Mouse (Mus musculus): ENCODE measurements around the gene 1600014C10Rik. TPM values are rescaled to one million over a fixed set of nuclear protein-coding genes. Genes with fewer than 3 reads are reported as not detected.

The 1600014C10Rik gene
- polyA plus RNA-seq, 1 experiment from 2014 or later = 16.6 TPM

DNA sequence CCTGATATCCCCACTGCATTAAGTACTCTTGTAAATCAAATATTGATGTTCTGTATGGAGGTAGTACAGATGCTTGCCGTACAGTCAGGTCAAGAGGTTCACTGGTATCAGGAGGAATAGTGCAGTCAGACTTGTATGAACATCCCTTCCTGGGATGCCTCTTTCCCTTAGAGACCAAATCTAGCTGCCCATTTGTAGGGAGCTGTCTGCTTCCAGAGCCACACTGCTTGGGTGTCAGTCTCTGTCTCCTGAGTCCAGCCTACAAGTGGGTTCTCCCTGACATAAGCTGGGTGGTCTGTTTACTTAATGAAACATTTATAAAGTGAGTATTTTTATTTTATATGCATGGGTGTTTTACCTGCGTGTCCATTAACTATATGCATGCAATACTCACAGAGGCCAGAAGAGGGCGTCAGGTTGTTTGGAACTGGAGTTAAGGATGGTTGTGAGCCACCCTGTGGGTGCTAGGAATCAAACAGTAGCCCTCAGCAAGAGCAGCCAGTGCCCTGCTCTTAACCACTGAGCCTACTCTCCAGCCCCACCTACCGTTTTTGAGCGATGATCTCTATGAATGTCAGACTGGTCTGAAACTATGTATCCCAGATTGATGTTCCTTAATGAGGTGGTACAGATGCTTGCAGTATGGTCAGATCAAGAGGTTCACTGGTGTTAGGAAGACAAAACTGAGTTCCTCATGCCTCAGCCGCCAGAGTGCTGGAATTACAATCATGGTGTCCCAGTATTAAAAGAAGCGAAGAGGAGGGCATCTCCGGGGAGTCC lies 7.2 kb downstream of the 1600014C10Rik start:
- Histone ChIP-seq H3K4me1 (ENCODE audit: control insufficient read depth, insufficient read depth, low read length) (no peaks in the 10 kb centered on the region), H3K27ac (ENCODE audit: low read length) (no peak overlapping the region), H3K4me3 (ENCODE audit: low read length) (no peak overlapping the region), H3K36me3 (ENCODE audit: control insufficient read depth, insufficient read depth, low read length) (no peaks in the 10 kb centered on the region), H3K9me3 (ENCODE audit: control insufficient read depth, low read length) (no peaks in the 10 kb centered on the region), H3K9ac (ENCODE audit: low read depth, low read length) (no peak overlapping the region), H3K4me2 (ENCODE audit: low read depth, low read length) (no peak overlapping the region), H3K27me3 (replicated peaks; ENCODE audit: control insufficient read depth, insufficient read depth, low read length) (no peaks in the 10 kb centered on the region)
- WGBS = 90% methylated on average over 8 of the region's 8 CpGs
- ATAC-seq = no peak

- no peak for ATAC-seq
- WGBS = 75% methylated on average over 8 of the region's 8 CpGs
- H3K4me2 ChIP-seq (ENCODE audit: low read depth, low read length) = no peak overlapping the region
- H3K9me3 ChIP-seq (ENCODE audit: control insufficient read depth, low read length) = no peaks in the 10 kb centered on the region
- no peaks in the 10 kb centered on the region for H3K4me1 ChIP-seq (ENCODE audit: control insufficient read depth, insufficient read depth, low read length)
- H3K4me3 ChIP-seq (ENCODE audit: low read length) = no peak overlapping the region
- H3K27me3 ChIP-seq (replicated peaks; ENCODE audit: control insufficient read depth, insufficient read depth, low read length) = no peaks in the 10 kb centered on the region
- no peak overlapping the region for H3K27ac ChIP-seq (ENCODE audit: low read length)
- H3K9ac ChIP-seq (ENCODE audit: low read depth, low read length) = no peak overlapping the region
- no peaks in the 10 kb centered on the region for H3K36me3 ChIP-seq (ENCODE audit: control insufficient read depth, insufficient read depth, low read length)
These were observed 8.1 kb downstream of the 1600014C10Rik start for GRCm38 (mm10) chr7:38191146-38191545.

DNA sequence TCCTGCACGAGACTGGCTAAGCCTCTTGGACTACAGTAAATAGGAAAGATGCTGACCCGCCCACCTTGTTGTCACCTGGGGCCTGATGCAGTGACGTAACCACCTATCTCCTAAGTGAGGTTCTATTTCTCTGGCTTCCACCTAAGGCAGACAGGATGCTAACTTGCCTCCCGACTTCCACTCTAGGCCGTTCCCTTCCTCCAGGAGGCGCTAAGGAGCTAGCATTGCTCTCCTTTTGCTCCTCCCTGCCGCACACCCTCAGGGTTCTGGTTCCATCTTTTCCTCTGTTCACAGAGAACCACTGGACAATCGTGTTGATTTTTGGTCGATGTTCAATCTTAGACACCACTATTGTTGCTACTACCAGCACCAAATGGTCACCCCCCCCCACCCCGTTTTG lies 8.6 kb downstream of the 1600014C10Rik start:
- no peak overlapping the region for H3K27ac ChIP-seq (ENCODE audit: low read length)
- H3K4me2 ChIP-seq (ENCODE audit: low read depth, low read length) = no peak overlapping the region
- H3K27me3 ChIP-seq (replicated peaks; ENCODE audit: control insufficient read depth, insufficient read depth, low read length) = no peaks in the 10 kb centered on the region
- WGBS = 53% methylated on average over 10 of the region's 10 CpGs
- H3K9ac ChIP-seq (ENCODE audit: low read depth, low read length) = no peak overlapping the region
- no peak for ATAC-seq
- no peak overlapping the region for H3K4me3 ChIP-seq (ENCODE audit: low read length)
- H3K36me3 ChIP-seq (ENCODE audit: control insufficient read depth, insufficient read depth, low read length) = no peaks in the 10 kb centered on the region
- H3K4me1 ChIP-seq (ENCODE audit: control insufficient read depth, insufficient read depth, low read length) = no peaks in the 10 kb centered on the region
- H3K9me3 ChIP-seq (ENCODE audit: control insufficient read depth, low read length) = no peaks in the 10 kb centered on the region

DNA sequence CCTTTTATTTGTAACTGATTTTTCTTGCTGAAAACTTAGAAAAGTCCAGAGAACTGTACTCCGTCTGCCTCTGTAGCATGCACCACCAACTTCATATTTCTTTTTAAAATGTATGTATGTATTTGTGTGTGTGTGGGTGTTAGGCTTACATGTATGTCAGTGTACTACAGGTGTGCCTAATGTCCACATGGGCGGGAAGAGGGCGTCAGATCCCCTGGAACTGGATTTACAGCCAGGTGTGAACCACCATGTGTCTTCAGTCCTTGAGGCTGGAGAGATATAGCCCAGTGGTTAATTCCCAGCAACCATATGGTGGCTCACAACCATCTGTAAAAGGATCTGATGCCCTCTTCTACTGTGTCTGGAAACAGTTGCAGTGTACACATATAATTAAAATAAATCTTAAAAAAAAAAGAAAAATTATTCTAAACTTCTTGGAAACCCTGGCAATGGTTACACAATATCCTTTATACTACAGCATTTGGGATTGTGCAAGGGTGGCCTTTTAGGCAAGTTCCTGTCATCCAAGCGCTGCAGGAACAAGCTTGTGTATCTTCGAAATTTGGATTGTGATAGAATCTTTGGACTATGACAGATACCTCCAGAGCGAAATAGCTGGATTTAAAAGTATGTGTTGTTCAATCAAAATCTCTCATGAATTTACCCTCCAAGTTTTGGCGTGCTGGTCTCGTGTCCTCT lies 17.0 kb downstream of the 1600014C10Rik start:
- Histone ChIP-seq H3K27ac (ENCODE audit: low read length) (no peak overlapping the region), H3K4me2 (ENCODE audit: low read depth, low read length) (peak overlapping the region; percentile 44; the same call in 1 of the 2 replicates), H3K4me3 (ENCODE audit: low read length) (no peak overlapping the region), H3K9me3 (ENCODE audit: control insufficient read depth, low read length) (no peaks in the 10 kb centered on the region), H3K4me1 (ENCODE audit: control insufficient read depth, insufficient read depth, low read length) (no peaks in the 10 kb centered on the region), H3K9ac (ENCODE audit: low read depth, low read length) (no peak overlapping the region), H3K36me3 (ENCODE audit: control insufficient read depth, insufficient read depth, low read length) (no peaks in the 10 kb centered on the region), H3K27me3 (replicated peaks; ENCODE audit: control insufficient read depth, insufficient read depth, low read length) (no peaks in the 10 kb centered on the region)
- no peak for ATAC-seq
- 66% methylated on average over 8 of the region's 8 CpGs for WGBS

- no peaks in the 10 kb centered on the region for H3K27me3 ChIP-seq (replicated peaks; ENCODE audit: control insufficient read depth, insufficient read depth, low read length)
- peak overlapping the region; percentile 6; the same call in 1 of the 2 replicates for H3K9ac ChIP-seq (ENCODE audit: low read depth, low read length)
- H3K4me3 ChIP-seq (ENCODE audit: low read length) = peak overlapping the region; percentile 18
- no peaks in the 10 kb centered on the region for H3K36me3 ChIP-seq (ENCODE audit: control insufficient read depth, insufficient read depth, low read length)
- ATAC-seq = peak; percentile 94
- 3% methylated on average over 28 of the region's 28 CpGs for WGBS
- no peaks in the 10 kb centered on the region for H3K4me1 ChIP-seq (ENCODE audit: control insufficient read depth, insufficient read depth, low read length)
- no peak overlapping the region for H3K27ac ChIP-seq (ENCODE audit: low read length)
- H3K4me2 ChIP-seq (ENCODE audit: low read depth, low read length) = peak overlapping the region; percentile 44; the same call in 1 of the 2 replicates
- H3K9me3 ChIP-seq (ENCODE audit: control insufficient read depth, low read length) = no peaks in the 10 kb centered on the region
These were observed 17.7 kb downstream of the 1600014C10Rik start for GRCm38 (mm10) chr7:38200606-38201289.

DNA sequence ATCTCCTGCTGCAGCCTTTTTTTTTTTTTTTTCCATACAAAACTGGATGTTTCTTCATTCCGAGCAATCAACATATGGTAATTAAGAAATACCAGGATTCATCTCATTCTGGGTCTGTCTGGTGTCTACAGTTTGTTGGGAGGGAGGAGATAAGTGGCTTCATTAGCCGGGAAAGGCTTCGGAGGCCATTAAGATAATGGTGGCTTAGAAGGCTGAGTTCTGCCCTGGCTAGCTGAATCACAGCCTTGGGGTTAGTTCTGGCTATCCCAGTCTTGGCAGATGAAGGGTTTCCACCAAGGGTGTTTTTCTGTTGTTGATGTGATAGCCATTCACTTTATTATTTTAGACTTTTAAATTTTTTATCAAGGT lies 18.3 kb downstream of the 1600014C10Rik start:
- H3K4me1 ChIP-seq (ENCODE audit: control insufficient read depth, insufficient read depth, low read length) = no peaks in the 10 kb centered on the region
- ATAC-seq = peak; percentile 45; the same call in 1 of the 2 replicates
- WGBS = 27% methylated on average over 3 of the region's 3 CpGs
- no peak overlapping the region for H3K4me3 ChIP-seq (ENCODE audit: low read length)
- H3K27me3 ChIP-seq (replicated peaks; ENCODE audit: control insufficient read depth, insufficient read depth, low read length) = no peaks in the 10 kb centered on the region
- H3K36me3 ChIP-seq (ENCODE audit: control insufficient read depth, insufficient read depth, low read length) = no peaks in the 10 kb centered on the region
- H3K4me2 ChIP-seq (ENCODE audit: low read depth, low read length) = no peak overlapping the region
- no peak overlapping the region for H3K27ac ChIP-seq (ENCODE audit: low read length)
- no peak overlapping the region for H3K9ac ChIP-seq (ENCODE audit: low read depth, low read length)
- H3K9me3 ChIP-seq (ENCODE audit: control insufficient read depth, low read length) = no peaks in the 10 kb centered on the region

GRCm38 (mm10) chr7:38204314-38204713 lies 21.3 kb downstream of the 1600014C10Rik start:
- no peak overlapping the region for H3K9ac ChIP-seq (ENCODE audit: low read depth, low read length)
- H3K9me3 ChIP-seq (ENCODE audit: control insufficient read depth, low read length) = no peaks in the 10 kb centered on the region
- 86% methylated on average over 6 of the region's 6 CpGs for WGBS

DNA sequence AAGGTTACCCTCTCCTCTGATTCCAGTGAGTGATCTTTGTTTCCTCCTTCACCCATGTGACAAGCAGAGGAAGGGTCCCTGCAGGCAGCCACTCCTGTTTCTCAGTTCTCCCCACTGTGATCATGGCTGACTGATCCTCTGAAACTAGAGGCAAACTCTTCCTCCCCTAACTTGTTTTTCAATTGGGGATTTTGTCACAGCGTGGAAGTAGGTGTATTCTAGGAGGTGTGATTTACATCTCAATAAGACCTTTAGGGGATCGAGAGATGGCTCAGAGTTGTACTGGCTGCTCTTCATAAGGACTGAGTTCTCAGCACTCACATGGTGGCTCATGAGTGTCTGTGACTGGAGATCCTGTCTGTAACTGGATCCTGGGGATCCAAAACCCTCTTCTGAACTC lies 22.8 kb downstream of the 1600014C10Rik start:
- 61% methylated on average over 2 of the region's 2 CpGs for WGBS
- no peak for ATAC-seq
- Histone ChIP-seq H3K9me3 (ENCODE audit: control insufficient read depth, low read length) (no peaks in the 10 kb centered on the region), H3K4me1 (ENCODE audit: control insufficient read depth, insufficient read depth, low read length) (peaks cover 8% of the 10 kb centered on the region; the same call in 1 of the 2 replicates), H3K4me2 (ENCODE audit: low read depth, low read length) (no peak overlapping the region), H3K36me3 (ENCODE audit: control insufficient read depth, insufficient read depth, low read length) (no peaks in the 10 kb centered on the region), H3K9ac (ENCODE audit: low read depth, low read length) (no peak overlapping the region), H3K4me3 (ENCODE audit: low read length) (no peak overlapping the region), H3K27me3 (replicated peaks; ENCODE audit: control insufficient read depth, insufficient read depth, low read length) (no peaks in the 10 kb centered on the region), H3K27ac (ENCODE audit: low read length) (no peak overlapping the region)

More at GRCm38 (mm10) chr7:38204314-38204713, 21.3 kb downstream of the 1600014C10Rik start:
- H3K27me3 ChIP-seq (replicated peaks; ENCODE audit: control insufficient read depth, insufficient read depth, low read length) = no peaks in the 10 kb centered on the region
- H3K4me2 ChIP-seq (ENCODE audit: low read depth, low read length) = no peak overlapping the region
- 0 out of 2 replicates have a peak, but pooled peaks cover 2% of the 10 kb centered on the region for H3K4me1 ChIP-seq (ENCODE audit: control insufficient read depth, insufficient read depth, low read length)
- H3K27ac ChIP-seq (ENCODE audit: low read length) = no peak overlapping the region
- no peak for ATAC-seq
- H3K4me3 ChIP-seq (ENCODE audit: low read length) = no peak overlapping the region
- H3K36me3 ChIP-seq (ENCODE audit: control insufficient read depth, insufficient read depth, low read length) = no peaks in the 10 kb centered on the region

DNA sequence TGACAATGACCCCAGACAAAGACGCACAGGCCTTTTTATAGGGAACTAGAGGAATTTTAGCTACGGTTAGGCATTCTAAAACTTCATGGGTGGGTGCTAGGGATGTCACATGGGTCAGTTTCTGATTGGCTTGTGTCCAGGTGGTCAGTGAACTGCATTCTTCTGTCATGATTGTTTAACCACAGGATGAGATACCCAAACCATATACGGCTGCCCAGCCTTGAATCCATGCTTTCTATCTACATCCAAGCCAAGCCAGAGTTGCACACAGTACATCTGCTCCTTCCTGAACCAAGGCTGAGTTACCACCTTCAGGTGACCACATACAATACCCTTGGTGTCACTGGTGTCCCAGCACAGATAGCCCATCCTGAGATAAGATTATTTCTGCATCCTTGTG lies 23.5 kb downstream of the 1600014C10Rik start:
- no peaks in the 10 kb centered on the region for H3K9me3 ChIP-seq (ENCODE audit: control insufficient read depth, low read length)
- H3K27ac ChIP-seq (ENCODE audit: low read length) = no peak overlapping the region
- H3K4me2 ChIP-seq (ENCODE audit: low read depth, low read length) = no peak overlapping the region
- no peak for ATAC-seq
- H3K4me3 ChIP-seq (ENCODE audit: low read length) = no peak overlapping the region
- H3K9ac ChIP-seq (ENCODE audit: low read depth, low read length) = no peak overlapping the region
- no peaks in the 10 kb centered on the region for H3K27me3 ChIP-seq (replicated peaks; ENCODE audit: control insufficient read depth, insufficient read depth, low read length)
- WGBS = 65% methylated on average over 3 of the region's 3 CpGs
- H3K4me1 ChIP-seq (ENCODE audit: control insufficient read depth, insufficient read depth, low read length) = peaks cover 8% of the 10 kb centered on the region; the same call in 1 of the 2 replicates
- H3K36me3 ChIP-seq (ENCODE audit: control insufficient read depth, insufficient read depth, low read length) = no peaks in the 10 kb centered on the region
